Mouse (Mus musculus) kidney, adult 9 months (tissue): ENCODE results near the gene Efcab7.
A peak's percentile ranks its signal among the peaks of the same experiment; 100 is the strongest.

Experiments used
- DNase-seq: peaks from one replicate; pipeline ENCODE4 v3.0.0; 2022

Gene Efcab7

GRCm38 (mm10) chr4:99829094-99830073 is at the start of gene Efcab7:
Gene Efcab7 (plus strand): TSS chr4:99829198.
- DNase-seq: peak; percentile 87

DNA sequence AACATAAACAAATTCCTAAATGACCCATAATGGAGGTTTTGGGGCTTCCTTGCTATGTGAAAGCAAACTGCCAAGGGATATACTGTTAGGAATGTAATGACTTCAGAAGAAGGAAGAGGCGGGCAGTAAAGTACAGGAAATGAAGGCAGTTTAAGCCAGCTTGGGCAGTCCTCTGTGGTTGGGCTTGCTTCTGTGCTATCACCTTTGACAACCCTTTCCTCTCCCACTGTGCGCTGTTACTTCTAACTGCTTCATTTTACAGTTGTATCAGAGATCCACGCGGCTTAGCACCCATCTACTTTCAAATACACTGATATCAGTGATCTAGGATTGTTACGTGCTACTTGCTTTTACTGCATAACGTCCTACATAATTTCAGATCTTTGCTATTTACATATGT is 36.6 kb upstream of the Efcab7 start:
- no peak for DNase-seq

DNA sequence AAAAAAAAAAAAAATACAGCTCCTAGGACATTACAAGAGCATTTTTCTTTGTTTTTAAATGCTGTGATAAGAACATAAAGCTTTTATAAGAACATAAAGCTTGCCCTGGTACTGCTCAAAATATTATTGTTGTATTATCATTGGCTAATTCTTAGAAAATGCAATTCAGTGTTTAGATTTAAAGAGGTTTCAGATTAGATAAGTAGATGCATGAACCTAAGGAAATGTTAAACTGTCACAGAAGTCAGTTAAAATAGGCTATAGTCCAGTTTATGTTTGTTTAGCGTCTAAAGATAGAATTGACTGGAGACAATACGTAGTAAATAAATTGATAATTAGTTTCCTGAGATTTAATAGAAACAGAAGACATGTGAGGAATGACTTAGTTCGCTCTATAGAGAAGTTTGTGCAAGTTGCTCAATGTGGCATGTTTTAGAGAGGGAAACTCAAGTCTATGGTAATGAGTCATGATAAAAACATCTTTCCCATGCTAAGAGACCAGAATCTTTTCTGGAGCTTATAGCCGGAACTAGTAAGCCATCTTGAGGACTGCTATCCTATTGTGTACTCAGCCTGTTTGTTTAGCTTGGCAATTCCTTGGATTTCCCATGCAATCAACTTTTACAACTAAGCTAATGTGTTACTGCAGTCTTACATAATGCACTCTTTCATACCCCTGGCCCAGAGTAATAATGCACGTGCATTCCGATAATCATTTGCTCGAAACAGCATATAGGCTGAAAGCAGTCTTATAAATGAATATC is 12.1 kb upstream of the Efcab7 start:
- peak; percentile 3 for DNase-seq

GRCm38 (mm10) chr4:99828337-99828736 is 661 bp upstream of the Efcab7 start:
- DNase-seq: no peak

DNA sequence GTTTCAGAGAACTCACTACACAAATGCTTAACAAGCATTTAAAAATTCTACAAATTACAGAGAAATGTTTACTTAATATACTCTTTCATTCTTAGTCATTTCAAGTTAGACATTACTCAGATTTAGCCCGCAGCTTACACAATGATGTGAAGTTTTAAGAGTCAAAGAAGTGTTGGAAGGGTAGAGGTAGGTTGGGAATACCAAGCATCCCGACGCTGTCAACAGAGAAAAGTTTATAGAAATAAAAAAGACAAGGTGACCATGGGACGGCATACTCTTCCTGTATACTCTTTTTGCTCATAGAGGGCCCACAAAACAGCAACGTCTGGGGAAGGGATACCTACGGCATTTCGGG is 282 bp upstream of the Efcab7 start:
- no peak for DNase-seq

DNA sequence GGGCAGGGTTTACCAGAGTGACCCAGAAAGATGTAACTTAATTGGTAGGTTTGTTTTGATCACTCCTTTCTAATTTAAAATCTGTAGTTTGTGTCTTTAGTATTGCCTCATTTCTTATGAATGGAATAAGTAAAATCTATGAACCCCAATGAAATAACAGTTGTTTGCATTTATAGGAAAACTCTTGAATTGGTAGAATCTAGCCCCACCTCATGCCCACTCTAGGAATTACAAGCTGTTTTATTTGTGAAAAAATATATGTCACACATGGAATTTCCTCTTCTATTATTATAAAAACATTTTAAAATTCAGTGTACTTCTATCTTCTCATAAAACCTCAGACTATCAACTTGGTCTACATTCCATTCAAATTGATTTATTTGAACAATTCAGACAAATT is 52.9 kb downstream of the Efcab7 start:
- peak; percentile 39 for DNase-seq

DNA sequence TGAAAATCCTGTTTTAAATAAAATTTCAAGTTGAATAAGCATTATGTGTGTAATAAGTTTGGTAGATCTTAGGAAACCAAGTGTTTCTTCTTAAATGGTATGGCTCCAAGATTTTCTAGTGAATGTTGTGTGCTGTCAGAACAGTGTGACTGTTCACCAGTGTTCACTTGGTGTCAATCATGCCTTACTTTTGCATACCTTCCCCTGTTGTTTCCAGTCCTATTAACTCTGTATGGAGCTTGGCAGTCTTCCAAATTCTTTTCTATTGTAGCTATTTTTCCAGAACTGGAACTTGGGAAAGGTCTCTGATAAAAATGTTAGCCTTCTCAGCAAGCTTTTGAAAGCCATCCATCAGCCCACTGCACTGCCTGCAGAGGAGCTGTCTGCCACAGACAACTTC is 53.4 kb downstream of the Efcab7 start:
- no peak for DNase-seq

GRCm38 (mm10) chr4:99913894-99914451 is 85.0 kb downstream of the Efcab7 start:
- peak; percentile 32 for DNase-seq

GRCm38 (mm10) chr4:99926380-99926779 is 97.4 kb downstream of the Efcab7 start:
- no peak for DNase-seq

DNA sequence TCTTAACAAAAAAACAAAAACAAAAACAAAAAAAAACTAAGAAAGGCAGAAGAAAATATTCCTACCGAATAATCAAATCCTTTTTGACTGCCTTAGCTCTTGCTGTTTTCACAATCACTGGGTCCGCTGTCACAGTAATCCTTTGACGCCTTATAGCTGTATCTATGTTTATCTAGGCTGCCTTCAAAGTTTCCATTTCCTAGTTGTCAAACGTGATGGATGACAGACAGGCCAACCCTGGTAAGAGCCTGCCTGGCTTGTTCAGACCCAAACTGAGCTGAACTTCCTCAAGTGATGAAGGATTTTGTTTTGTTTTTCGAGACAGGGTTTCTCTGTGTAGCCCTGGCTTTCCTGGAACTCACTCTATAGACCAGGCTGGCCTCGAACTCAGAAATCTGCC is 99.5 kb downstream of the Efcab7 start:
- no peak for DNase-seq

- peak; percentile 96 for DNase-seq
Observed at GRCm38 (mm10) chr4:99929149-99929612, 100.2 kb downstream of the Efcab7 start, which contains the start of gene Pgm1. Gene Pgm1 (plus strand): TSS chr4:99929414.

DNA sequence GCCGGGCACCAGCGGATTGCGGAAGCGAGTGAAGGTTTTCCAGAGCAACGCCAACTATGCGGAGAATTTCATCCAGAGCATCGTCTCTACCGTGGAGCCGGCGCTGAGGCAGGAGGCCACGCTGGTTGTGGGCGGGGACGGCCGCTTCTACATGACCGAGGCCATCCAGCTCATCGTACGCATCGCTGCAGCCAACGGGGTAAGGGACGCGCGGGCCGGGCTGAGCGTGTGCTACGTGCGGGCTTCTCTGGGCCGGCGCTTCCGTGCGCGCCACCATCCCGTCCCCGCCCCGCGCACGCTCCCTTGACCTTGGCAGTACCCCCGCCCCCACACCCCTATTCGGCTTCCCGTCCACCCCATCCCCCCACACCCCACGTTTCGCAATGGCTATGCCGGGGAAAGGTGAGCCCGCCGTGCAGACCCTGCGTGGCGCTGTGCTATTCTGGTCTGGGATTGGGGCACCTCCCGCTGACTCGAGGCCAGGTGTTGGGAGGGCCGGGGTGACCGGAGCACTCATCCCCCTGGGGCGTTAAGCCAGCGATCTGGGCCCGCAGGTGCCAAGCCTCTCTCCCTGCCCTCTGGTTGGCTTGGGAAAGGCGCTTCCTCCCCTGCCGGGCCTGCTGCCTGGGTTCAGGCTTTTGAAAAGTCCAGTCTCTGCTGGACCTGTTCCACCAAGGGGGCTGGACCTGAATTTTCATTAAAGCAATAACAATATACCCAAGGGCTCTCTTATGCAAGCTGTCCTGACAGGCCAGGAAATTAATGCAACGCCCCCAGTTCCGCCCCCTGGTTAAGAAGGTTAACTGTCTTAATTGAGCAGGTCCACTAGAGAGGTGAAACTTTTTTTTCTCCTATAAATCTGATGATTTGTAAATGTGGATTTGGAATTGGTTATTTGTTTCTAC is 100.9 kb downstream of the Efcab7 start, which contains the start of gene Itgb3bp:
Itgb3bp (minus strand) TSS at position 201 of the 905 bp plus-strand sequence.
- DNase-seq: peak; percentile 94

- DNase-seq: peak; percentile 26
Observed at GRCm38 (mm10) chr4:99930518-99931239, 101.7 kb downstream of the Efcab7 start.

DNA sequence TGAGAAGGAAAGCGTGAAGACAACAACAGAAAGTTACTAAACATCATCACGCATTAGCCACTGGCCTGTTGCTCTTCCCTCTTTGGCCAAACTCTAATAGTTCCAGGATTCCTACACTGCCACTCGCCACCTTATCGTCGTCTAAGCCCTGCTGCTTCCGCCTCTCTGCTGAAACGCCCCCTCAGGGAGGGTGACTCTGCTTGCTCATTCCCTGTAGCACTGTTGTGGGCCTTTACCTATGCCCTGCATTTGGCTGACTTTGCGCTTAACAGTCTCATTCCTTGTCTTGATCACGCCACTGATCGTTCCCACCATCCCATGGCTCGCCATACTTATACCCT is 102.2 kb downstream of the Efcab7 start:
- no peak for DNase-seq

GRCm38 (mm10) chr4:99931807-99932206 is 102.8 kb downstream of the Efcab7 start:
- DNase-seq: no peak

DNA sequence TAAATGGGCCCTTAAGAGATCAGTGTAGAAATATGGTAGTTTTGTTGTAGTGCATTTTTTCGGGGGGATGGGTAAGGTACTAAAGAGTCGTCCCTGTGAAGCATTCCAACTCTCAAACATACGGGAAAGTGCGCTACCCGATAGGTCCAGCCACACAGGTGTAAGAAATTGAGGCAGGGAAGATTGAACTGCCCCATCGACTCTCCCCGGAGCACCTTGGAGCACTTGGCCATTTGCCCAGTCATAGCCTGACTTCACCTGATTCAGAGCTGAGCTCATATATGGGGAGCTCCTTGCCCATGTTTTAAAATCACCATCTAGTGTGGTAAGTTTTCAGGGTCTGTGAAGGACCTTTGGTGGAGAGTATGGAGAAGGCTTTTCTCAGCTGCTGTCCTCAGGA is 105.9 kb downstream of the Efcab7 start:
- no peak for DNase-seq

- no peak for DNase-seq
Observed at GRCm38 (mm10) chr4:99936278-99936677, 107.3 kb downstream of the Efcab7 start.

- no peak for DNase-seq
Observed at GRCm38 (mm10) chr4:99939711-99940505, 110.9 kb downstream of the Efcab7 start.

DNA sequence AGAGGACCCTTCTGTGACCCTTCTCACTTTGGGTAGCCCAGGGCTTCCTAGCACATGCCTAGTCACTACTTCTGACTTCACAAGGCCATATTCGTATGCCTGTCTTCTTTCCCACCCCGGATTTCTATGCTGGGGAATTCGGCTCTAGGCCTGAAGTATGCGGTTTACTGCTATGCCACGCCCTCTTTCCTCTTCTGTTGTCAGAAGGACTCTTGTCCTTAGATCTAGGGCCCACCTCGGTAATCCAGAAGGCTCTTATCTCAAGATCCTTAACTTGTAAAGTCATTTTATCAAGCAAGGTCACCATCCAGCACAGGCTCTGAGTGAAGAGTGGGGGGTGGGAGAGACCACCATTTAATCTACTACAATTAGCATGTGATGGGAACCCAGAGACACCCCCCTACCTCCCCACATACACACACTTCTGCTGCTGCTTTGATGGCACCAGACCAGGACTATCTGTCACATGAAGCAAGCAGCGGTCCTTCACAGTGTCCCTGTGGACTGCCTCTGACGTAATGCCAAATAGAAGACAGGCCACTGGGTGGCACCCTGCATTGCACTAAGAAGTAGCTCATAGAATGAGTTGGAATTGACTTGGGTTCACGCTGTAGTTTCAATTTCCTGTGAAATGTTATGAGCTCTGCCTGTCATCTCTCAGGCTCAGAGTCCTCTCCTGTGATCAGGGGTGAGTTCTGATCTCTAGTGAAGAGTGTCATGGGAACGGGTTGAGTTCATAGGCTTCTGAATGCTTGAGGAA is 112.8 kb downstream of the Efcab7 start:
- peak; percentile 38 for DNase-seq

GRCm38 (mm10) chr4:99944606-99945005 is 115.6 kb downstream of the Efcab7 start:
- DNase-seq: no peak
